Mouse (Mus musculus) C2C12 (cell line): ENCODE measurements around the gene Fkbp6.

Source experiments
- CEBPB ChIP-seq: IDR thresholded peaks from one replicate; pipeline ENCODE4 v1.6.1; 2011; ENCODE audit warnings: low read depth, mild to moderate bottlenecking, control low read depth, moderate library complexity
- CTCF ChIP-seq: IDR thresholded peaks from one replicate; pipeline ENCODE4 v1.5.1; 2011; ENCODE audit not compliant: control insufficient read depth, insufficient read depth, insufficient read length
- FOSL1 ChIP-seq: IDR thresholded peaks from one replicate; pipeline ENCODE4 v1.8.0; 2011; ENCODE audit warnings: mild to moderate bottlenecking, low read length; ENCODE audit not compliant: poor library complexity, insufficient read depth, severe bottlenecking
- MAX ChIP-seq: IDR thresholded peaks from one replicate; pipeline ENCODE4 v1.6.1; 2011; ENCODE audit warnings: mild to moderate bottlenecking, control low read depth
- MYOD1 ChIP-seq: IDR thresholded peaks from one replicate; pipeline ENCODE4 v1.6.1; 2011; ENCODE audit warnings: low read depth; ENCODE audit not compliant: control insufficient read depth, insufficient read length
- USF1 ChIP-seq: IDR thresholded peaks from one replicate; pipeline ENCODE4 v1.6.1; 2011; ENCODE audit warnings: low read depth, mild to moderate bottlenecking, control low read depth, moderate library complexity

GRCm38 (mm10) chr5:135376341-135376740 is 26.5 kb upstream of the Fkbp6 start:
- TF ChIP-seq CTCF (no peak), MAX (no peak), USF1 (no peak), MYOD1 (no peak), FOSL1 (no peak), CEBPB (no peak)
